Mouse (Mus musculus): Measurements from ENCODE around the gene Cyp2w1.

Cyp2w1 gene

GRCm38 (mm10) chr5:139352317-139352716 lies at the start of gene Cyp2w1:
Gene Cyp2w1 (plus strand): TSS chr5:139352617.
- no peak for DNase-seq (ENCODE audit: extremely low read depth, low read depth)

GRCm38 (mm10) chr5:139303646-139304061 lies 48.8 kb upstream of the Cyp2w1 start:
- DNase-seq (ENCODE audit: extremely low read depth, low read depth) = no peak

- no peak for DNase-seq (ENCODE audit: extremely low read depth, low read depth)
Observed at GRCm38 (mm10) chr5:139309946-139310345, 42.5 kb upstream of the Cyp2w1 start.

- DNase-seq (ENCODE audit: extremely low read depth, low read depth) = no peak
Observed at GRCm38 (mm10) chr5:139310477-139310876, 41.9 kb upstream of the Cyp2w1 start.

GRCm38 (mm10) chr5:139311822-139312221 lies 40.6 kb upstream of the Cyp2w1 start:
- no peak for DNase-seq (ENCODE audit: extremely low read depth, low read depth)

- no peak for DNase-seq (ENCODE audit: extremely low read depth, low read depth)
Observed at GRCm38 (mm10) chr5:139313536-139313935, 38.9 kb upstream of the Cyp2w1 start.

- DNase-seq (ENCODE audit: extremely low read depth, low read depth) = no peak
Observed at GRCm38 (mm10) chr5:139314941-139315642, 37.3 kb upstream of the Cyp2w1 start.

- no peak for DNase-seq (ENCODE audit: extremely low read depth, low read depth)
Observed at GRCm38 (mm10) chr5:139316982-139317675, 35.3 kb upstream of the Cyp2w1 start.

GRCm38 (mm10) chr5:139317751-139318504 lies 34.5 kb upstream of the Cyp2w1 start:
- no peak for DNase-seq (ENCODE audit: extremely low read depth, low read depth)

- no peak for DNase-seq (ENCODE audit: extremely low read depth, low read depth)
Observed at GRCm38 (mm10) chr5:139320424-139320823, 32.0 kb upstream of the Cyp2w1 start.

- no peak for DNase-seq (ENCODE audit: extremely low read depth, low read depth)
Observed at GRCm38 (mm10) chr5:139321331-139321730, 31.1 kb upstream of the Cyp2w1 start.

- DNase-seq (ENCODE audit: extremely low read depth, low read depth) = no peak
Observed at GRCm38 (mm10) chr5:139323260-139323924, 29.0 kb upstream of the Cyp2w1 start.

GRCm38 (mm10) chr5:139324045-139324491 lies 28.3 kb upstream of the Cyp2w1 start:
- no peak for DNase-seq (ENCODE audit: extremely low read depth, low read depth)

- DNase-seq (ENCODE audit: extremely low read depth, low read depth) = no peak
Observed at GRCm38 (mm10) chr5:139324691-139325394, 27.6 kb upstream of the Cyp2w1 start.

- DNase-seq (ENCODE audit: extremely low read depth, low read depth) = peak; percentile 69
Observed at GRCm38 (mm10) chr5:139325395-139325966, 26.9 kb upstream of the Cyp2w1 start, which contains the start of gene Adap1. Gene Adap1 (minus strand): TSS chr5:139325622.

GRCm38 (mm10) chr5:139326111-139326696 lies 26.2 kb upstream of the Cyp2w1 start:
- DNase-seq (ENCODE audit: extremely low read depth, low read depth) = no peak

- no peak for DNase-seq (ENCODE audit: extremely low read depth, low read depth)
Observed at GRCm38 (mm10) chr5:139326986-139327633, 25.3 kb upstream of the Cyp2w1 start.

- no peak for DNase-seq (ENCODE audit: extremely low read depth, low read depth)
Observed at GRCm38 (mm10) chr5:139327634-139328020, 24.8 kb upstream of the Cyp2w1 start.

- no peak for DNase-seq (ENCODE audit: extremely low read depth, low read depth)
Observed at GRCm38 (mm10) chr5:139330766-139331165, 21.7 kb upstream of the Cyp2w1 start.

GRCm38 (mm10) chr5:139331742-139332141 lies 20.7 kb upstream of the Cyp2w1 start:
- no peak for DNase-seq (ENCODE audit: extremely low read depth, low read depth)

Data from MEL-GATA-1-ER (cell line).